Mouse (Mus musculus): ENCODE measurements around the gene Mfsd6l.

GRCm38 (mm10) chr11:68577076-68577475 is 21.1 kb downstream of the Mfsd6l start:
- TF ChIP-seq POLR2A (IDR thresholded peaks at IDR 0.05; ENCODE audit: insufficient read depth, low read depth, low read length), result no peak
- TF ChIP-seq CTCF (IDR thresholded peaks at IDR 0.05; ENCODE audit: insufficient read depth, low read depth, low read length), result no peak
